Mouse (Mus musculus) left cerebral cortex, adult 18-20 months (tissue): ENCODE data around the gene Smim10l2a. TPM values are rescaled to one million over a fixed set of nuclear protein-coding genes. Genes with fewer than 3 reads are reported as not detected.

ENCODE experiments used
- DNase-seq, 2 experiments: peaks; one replicate each; pipeline ENCODE4 v3.0.0; 2021 to 2022; ENCODE audit warnings: low spot score in 2 of 2, mixed read lengths in 1 of 2
- long read RNA-seq, 2 experiments: library from polyadenylated mRNA; stranded (forward); transcript quantifications; one replicate each; pipeline ENCODE4 v2.0.0; 2021
- total RNA-seq, 2 experiments: library from RNA; stranded (reverse); gene quantifications; 2 replicates each; pipeline ENCODE4 v1.2.3; 2021

The Smim10l2a gene
- 10 to 100 TPM; 17.0 to 22.4 TPM for total RNA-seq
- long read RNA-seq, experiment 1, transcript Smim10l2a-201 (2 exons, 2,393 nt): major isoform, 8 of 9 reads
- long read RNA-seq, experiment 1, partial matches to known transcripts: 1 of 9 reads
- long read RNA-seq, experiment 1, other reads (novel, unspliced or antisense): 0 of 9 reads
- long read RNA-seq, experiment 2, transcript Smim10l2a-201 (2 exons, 2,393 nt): major isoform, 19 of 26 reads
- long read RNA-seq, experiment 2, partial matches to known transcripts: 0 of 26 reads
- long read RNA-seq, experiment 2, other reads (novel, unspliced or antisense): 7 of 26 reads

- peak; percentile 33 to 58 for DNase-seq
These were observed at the start of gene Smim10l2a for GRCm38 (mm10) chrX:56374431-56375128. TSS of gene Smim10l2a (plus strand) at chrX:56374586.

- DNase-seq: no peak
These were observed 42.3 kb upstream of the Smim10l2a start for GRCm38 (mm10) chrX:56332046-56332445.

GRCm38 (mm10) chrX:56340305-56340704 is 34.1 kb upstream of the Smim10l2a start:
- DNase-seq: peak; percentile 16 to 19

GRCm38 (mm10) chrX:56342921-56343320 is 31.5 kb upstream of the Smim10l2a start:
- no peak for DNase-seq

GRCm38 (mm10) chrX:56346176-56346931 is 28.0 kb upstream of the Smim10l2a start, which contains the start of gene Zfp449:
TSS of gene Zfp449 (plus strand) at chrX:56346400.
- DNase-seq: peak; percentile 72 to 86

GRCm38 (mm10) chrX:56346932-56347253 is 27.5 kb upstream of the Smim10l2a start:
- peak; percentile 2 to 5 for DNase-seq

GRCm38 (mm10) chrX:56380852-56381251 is 6.5 kb downstream of the Smim10l2a start:
- no peak for DNase-seq

GRCm38 (mm10) chrX:56384142-56384541 is 9.8 kb downstream of the Smim10l2a start:
- DNase-seq: no peak

GRCm38 (mm10) chrX:56404646-56405045 is 30.3 kb downstream of the Smim10l2a start:
- no peak for DNase-seq

- no peak for DNase-seq
These were observed 31.1 kb downstream of the Smim10l2a start for GRCm38 (mm10) chrX:56405482-56405881.

- no peak for DNase-seq
These were observed 31.7 kb downstream of the Smim10l2a start for GRCm38 (mm10) chrX:56406128-56406527.

- no peak for DNase-seq
These were observed 41.9 kb downstream of the Smim10l2a start for GRCm38 (mm10) chrX:56416277-56416676.

GRCm38 (mm10) chrX:56417541-56417940 is 43.2 kb downstream of the Smim10l2a start:
- no peak for DNase-seq

Other genes with a start within 250 kb of the Smim10l2a start
- not detected for gene 3830403N18Rik, start 238.0 kb upstream of the Smim10l2a start, total RNA-seq
- gene Gm773, start 161.7 kb upstream of the Smim10l2a start, total RNA-seq: not detected
- 1 to 10 TPM; 4.3 to 4.6 TPM for gene Zfp449, start 28.2 kb upstream of the Smim10l2a start, total RNA-seq
- not detected for gene Gm2174, start 73.4 kb downstream of the Smim10l2a start, total RNA-seq
- gene Ints6l, start 80.3 kb downstream of the Smim10l2a start, total RNA-seq: 10 to 100 TPM; 32.1 to 35.7 TPM
- not detected for gene Gm10477, start 150.2 kb downstream of the Smim10l2a start, total RNA-seq
- gene Gm648, start 175.0 kb downstream of the Smim10l2a start, total RNA-seq: not detected
- 10 to 100 TPM; 24.4 to 25.0 TPM for gene Mmgt1, start 223.5 kb downstream of the Smim10l2a start, total RNA-seq
- gene Slc9a6, start 235.2 kb downstream of the Smim10l2a start, total RNA-seq: 100 to 1,000 TPM; 114 TPM